Mouse (Mus musculus) stomach, postnatal 0 days (tissue): ENCODE measurements at regions not wholly inside any gene's neighbourhood (a gene's known extent, or its start where the extent isn't known, plus 50 kb on each side); places are given as distances from the start of the nearest gene placed in this dataset.

Experiments
- CTCF ChIP-seq: IDR thresholded peaks from 2 replicates; pipeline ENCODE4 v1.5.1; 2016; ENCODE audit warnings: antibody characterized with exemption, low read depth, mild to moderate bottlenecking, moderate library complexity
- EP300 ChIP-seq: optimal IDR thresholded peaks from 2 replicates; pipeline ENCODE3; 2016; ENCODE audit warnings: antibody characterized with exemption

GRCm38 (mm10) chr10:99906778-99907435, 108.5 kb upstream of the Kitl start:
- TF ChIP-seq CTCF (no peak), EP300 (no peak)
